9 mouse cellular contexts compared by ENCODE assay signal in the genomic region with DNA sequence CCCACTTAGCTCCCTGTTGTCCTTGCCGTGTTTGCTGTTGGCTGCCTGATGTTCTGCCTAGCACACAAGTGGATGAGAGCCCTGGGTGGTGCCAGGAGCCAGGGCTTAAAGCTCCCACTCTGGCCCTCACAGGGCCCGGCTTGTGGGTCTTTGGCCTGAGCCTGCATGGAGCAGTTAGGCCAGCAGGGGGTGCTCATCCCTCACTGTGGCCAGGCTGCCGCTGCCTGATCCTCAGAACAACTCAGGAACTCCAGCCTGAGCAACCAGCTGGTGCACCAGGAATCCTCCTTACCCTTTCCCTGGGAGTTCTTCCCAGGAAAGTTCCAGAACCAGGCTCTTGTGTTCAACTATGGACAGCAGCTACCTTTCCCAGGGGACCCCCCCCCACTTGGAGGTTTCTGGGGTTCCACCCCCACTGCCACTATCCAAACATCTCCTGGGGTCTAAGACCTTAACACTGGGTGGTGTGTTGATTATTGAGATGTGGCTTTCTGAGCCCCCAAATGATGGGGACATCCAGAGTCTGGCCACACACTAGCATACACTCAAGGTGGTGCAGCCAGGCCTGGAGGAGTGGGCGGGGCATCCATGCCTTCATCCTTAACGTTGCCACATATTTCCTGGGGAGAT. TPM values are rescaled to one million over a fixed set of nuclear protein-coding genes. Genes with fewer than 3 reads are reported as not detected.
DNase-seq lines count a peak whose midpoint lies in the region; ATAC-seq lines count a peak whose summit lies in the region.
"Had no signal": no experiment of that assay in that cellular context is flagged by ENCODE, and none has a peak within 500 bp of the region (broad histone marks: within the 10 kb centered on the region; RNA-seq: fewer than 3 reads in every experiment).

No protein-coding gene starts in this region.

- H3K4me1 ChIP-seq in intestine, embryonic 14.5 days (replicated peaks; ENCODE audit: control insufficient read depth, insufficient read depth, low read length) = no peaks in the 10 kb centered on the region
- H3K4me1 ChIP-seq in midbrain, embryonic 11.5 days (ENCODE audit: control insufficient read depth, insufficient read depth, low read length) = no peaks in the 10 kb centered on the region
- H3K4me1 ChIP-seq: lung, embryonic 15.5 days had no signal

- no peak overlapping the region for H3K27ac ChIP-seq in intestine, embryonic 14.5 days (ENCODE audit: low read depth)
- H3K27ac ChIP-seq in midbrain, embryonic 11.5 days (ENCODE audit: low read depth, low read length) = no peak overlapping the region
- H3K27ac ChIP-seq: lung, embryonic 15.5 days had no signal

- peak; percentile 93 for DNase-seq in ZHBTc4 (ENCODE audit: low read depth, low spot score)
- peak; percentile 83 for DNase-seq in cerebellum, adult 9-11 months
- peak; percentile 85 to 86 for DNase-seq in frontal cortex, postnatal 36 days (ENCODE audit: low spot score in 2 of 2)
- DNase-seq in intestine, embryonic 14.5 days (ENCODE audit: low spot score) = peak; percentile 90
- peak; percentile 83 to 86 for DNase-seq in left cerebral cortex, postnatal 14 days (ENCODE audit: low spot score in 2 of 2)
- DNase-seq in midbrain, embryonic 11.5 days (ENCODE audit: low spot score, missing footprints) = peak; percentile 95
- DNase-seq in skeletal muscle tissue, adult 2 months (ENCODE audit: low read depth, low spot score) = peak; percentile 58
- peak; percentile 46 for DNase-seq in yolk sac, embryonic 10.5 days (ENCODE audit: low spot score)

- H3K9me3 ChIP-seq in intestine, embryonic 14.5 days (ENCODE audit: control insufficient read depth, low read length) = no peaks in the 10 kb centered on the region
- H3K9me3 ChIP-seq in midbrain, embryonic 11.5 days (ENCODE audit: control insufficient read depth, low read length) = no peaks in the 10 kb centered on the region
- H3K9me3 ChIP-seq: lung, embryonic 15.5 days had no signal

- ATAC-seq in intestine, embryonic 14.5 days (replicated peaks; ENCODE audit: low FRiP score, low TSS enrichment, low read depth) = peak; percentile 42; the same call in 1 of the 2 replicates
- peak; percentile 65 for ATAC-seq in midbrain, embryonic 11.5 days (ENCODE audit: low FRiP score)

- peaks cover 41% of the 10 kb centered on the region for H3K36me3 ChIP-seq in intestine, embryonic 14.5 days (ENCODE audit: control insufficient read depth, insufficient read depth, low read length)
- H3K36me3 ChIP-seq in midbrain, embryonic 11.5 days (ENCODE audit: control insufficient read depth, insufficient read depth, low read length) = peaks cover 5% of the 10 kb centered on the region; the same call in 1 of the 2 replicates

- H3K9ac ChIP-seq in intestine, embryonic 14.5 days (ENCODE audit: low read length) = no peak overlapping the region
- no peak overlapping the region for H3K9ac ChIP-seq in midbrain, embryonic 11.5 days (ENCODE audit: low read length)
- H3K9ac ChIP-seq: lung, embryonic 15.5 days had no signal

- H3K4me3 ChIP-seq in intestine, embryonic 14.5 days (ENCODE audit: low read depth, low read length) = no peak overlapping the region
- H3K4me3 ChIP-seq in midbrain, embryonic 11.5 days (ENCODE audit: low read depth, low read length) = no peak overlapping the region
- H3K4me3 ChIP-seq: lung, embryonic 15.5 days had no signal

- WGBS in intestine, embryonic 14.5 days = 37% methylated on average over 5 of the region's 5 CpGs
- WGBS in midbrain, embryonic 11.5 days = 46% methylated on average over 5 of the region's 5 CpGs

- intact Hi-C loops in left cerebral cortex, postnatal 14 days (cut with DNase I) = loop anchor here (5.0 kb wide), 1 partner anchor 227 kb away; no protein-coding TSS in a partner anchor

- H3K27me3 ChIP-seq in intestine, embryonic 14.5 days (replicated peaks; ENCODE audit: control insufficient read depth, insufficient read depth, low read length) = no peaks in the 10 kb centered on the region
- no peaks in the 10 kb centered on the region for H3K27me3 ChIP-seq in midbrain, embryonic 11.5 days (ENCODE audit: control insufficient read depth, insufficient read depth, low read length)
- H3K27me3 ChIP-seq: lung, embryonic 15.5 days had no signal

- no peak overlapping the region for H3K4me2 ChIP-seq in intestine, embryonic 14.5 days (ENCODE audit: low read length)
- H3K4me2 ChIP-seq in midbrain, embryonic 11.5 days = no peak overlapping the region
- H3K4me2 ChIP-seq: lung, embryonic 15.5 days had no signal

RNA-seq across cellular contexts. Expression of a gene that starts 7.0 kb away (rescaled TPM):
- 15.4 and 15.7 TPM in 2 replicates for polyA plus RNA-seq in intestine, embryonic 14.5 days (2014; fragmentation: Nextera tagmentation; extraction: Ambion mirVana)
- total RNA-seq in left cerebral cortex, postnatal 14 days (2021) = 10 to 100 TPM; 10.6 to 11.0 TPM
- 7.2 and 7.4 TPM in 2 replicates for polyA plus RNA-seq in midbrain, embryonic 11.5 days (2014; fragmentation: Nextera tagmentation; extraction: Ambion mirVana)

RNA-seq across cellular contexts. Expression of a gene that starts 18.4 kb away (rescaled TPM):
- polyA plus RNA-seq in intestine, embryonic 14.5 days (2014; fragmentation: Nextera tagmentation; extraction: Ambion mirVana) = not detected in 2 replicates
- total RNA-seq in left cerebral cortex, postnatal 14 days (2021) = under 1 TPM; 0.48 to 0.63 TPM
- 0.26 and 0.64 TPM in 2 replicates for polyA plus RNA-seq in midbrain, embryonic 11.5 days (2014; fragmentation: Nextera tagmentation; extraction: Ambion mirVana)
- polyA plus RNA-seq: lung, embryonic 15.5 days had no signal
